Mouse (Mus musculus) urinary bladder, adult 18-20 months (tissue): ENCODE measurements around the gene Pde7b.

ENCODE experiments used
- DNase-seq, 2 experiments: peaks; one replicate each; pipeline ENCODE4 v3.0.0; 2022; ENCODE audit warnings: low spot score in 2 of 2, mixed read lengths in 2 of 2

Pde7b gene

GRCm38 (mm10) chr10:20431336-20431735 lies 293.5 kb downstream of the Pde7b start:
- DNase-seq: no peak

- DNase-seq: no peak
Observed at GRCm38 (mm10) chr10:20421299-20421883, 303.5 kb downstream of the Pde7b start.

GRCm38 (mm10) chr10:20420296-20420695 lies 304.6 kb downstream of the Pde7b start:
- no peak for DNase-seq

DNA sequence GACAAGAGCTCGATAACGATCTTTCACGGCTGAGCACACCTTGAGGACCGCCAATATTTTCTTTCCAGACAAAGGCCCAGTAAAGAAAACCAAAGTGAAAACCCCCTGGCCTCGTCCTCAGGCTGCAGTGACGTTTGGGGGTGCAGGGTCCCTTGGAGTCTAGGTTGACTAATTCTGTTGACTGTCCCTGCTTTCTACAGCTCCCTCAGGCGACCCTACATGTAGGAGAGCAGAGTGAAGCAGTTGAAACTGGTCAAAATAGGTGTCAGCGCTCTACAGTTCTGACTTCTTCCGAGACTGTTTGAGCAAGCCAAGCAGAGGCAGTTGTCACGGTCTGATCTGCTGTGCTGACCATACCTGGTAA lies 306.0 kb downstream of the Pde7b start:
- no peak for DNase-seq

- DNase-seq: no peak
Observed at GRCm38 (mm10) chr10:20418202-20418855, 306.5 kb downstream of the Pde7b start.

- DNase-seq: no peak
Observed at GRCm38 (mm10) chr10:20409181-20409580, 315.7 kb downstream of the Pde7b start.

DNA sequence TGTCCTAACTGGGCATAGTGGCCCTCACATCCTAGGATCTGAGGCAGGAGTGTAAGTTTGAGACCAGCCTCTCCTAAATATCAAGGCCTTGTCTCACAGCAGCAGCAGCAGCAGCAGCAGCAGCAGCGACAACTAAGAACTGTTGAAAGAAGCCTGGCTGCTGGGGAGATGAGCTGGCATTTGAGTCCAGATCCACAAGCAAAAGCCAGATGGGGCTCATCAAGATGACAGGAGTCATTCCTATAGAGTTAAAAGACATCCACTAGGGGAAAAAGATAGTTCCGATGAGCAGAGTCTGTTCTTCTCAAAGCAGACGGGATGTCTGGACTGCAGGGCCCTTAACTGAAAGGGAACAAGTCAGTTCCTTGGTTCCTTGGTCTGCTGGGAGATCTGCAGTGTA lies 316.5 kb downstream of the Pde7b start:
- no peak for DNase-seq

- DNase-seq: no peak
Observed at GRCm38 (mm10) chr10:20405471-20405870, 319.4 kb downstream of the Pde7b start.

DNA sequence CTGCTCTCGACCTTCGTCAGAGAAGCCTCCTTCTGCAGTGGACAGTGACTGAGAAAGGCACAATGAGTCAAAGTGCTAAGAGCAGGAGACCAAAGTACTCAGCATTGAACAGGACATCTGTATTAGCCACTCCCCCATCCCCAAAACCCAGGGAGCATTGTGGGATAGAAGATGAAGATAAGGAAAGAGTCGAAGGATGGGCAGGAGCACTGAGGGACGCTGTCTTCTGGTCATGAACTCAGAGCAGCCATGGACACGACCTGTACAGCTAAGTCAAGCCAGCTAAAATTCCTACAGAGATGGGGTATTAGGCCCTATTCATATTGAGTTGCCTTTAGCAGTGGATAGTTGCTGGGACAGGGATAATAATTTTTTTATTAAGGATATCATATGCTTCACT lies 321.9 kb downstream of the Pde7b start:
- DNase-seq: no peak

GRCm38 (mm10) chr10:20400406-20400805 lies 324.5 kb downstream of the Pde7b start:
- DNase-seq: no peak

GRCm38 (mm10) chr10:20398641-20399390 lies 326.1 kb downstream of the Pde7b start:
- no peak for DNase-seq

- DNase-seq: no peak
Observed at GRCm38 (mm10) chr10:20398224-20398623, 326.7 kb downstream of the Pde7b start.

- DNase-seq: no peak
Observed at GRCm38 (mm10) chr10:20395778-20396177, 329.1 kb downstream of the Pde7b start.

DNA sequence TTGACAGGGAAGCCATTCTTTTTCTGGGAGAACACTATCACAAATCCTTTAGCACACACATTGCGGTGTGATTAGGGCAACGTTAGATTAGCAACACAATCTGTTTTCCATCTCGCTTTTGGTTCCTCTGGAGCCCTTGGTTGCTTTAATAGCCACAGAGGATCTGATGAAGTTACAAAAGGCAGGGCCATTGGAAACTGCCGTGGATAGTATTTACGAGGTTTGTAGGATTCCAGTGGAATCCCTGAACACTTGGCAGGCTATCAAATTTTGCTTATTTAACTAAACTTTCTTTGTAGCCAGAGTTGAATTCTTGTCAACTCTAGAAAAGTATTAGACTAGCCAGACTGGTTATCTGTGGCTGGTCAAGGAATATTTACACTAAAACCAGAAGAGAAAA lies 330.1 kb downstream of the Pde7b start:
- no peak for DNase-seq

DNA sequence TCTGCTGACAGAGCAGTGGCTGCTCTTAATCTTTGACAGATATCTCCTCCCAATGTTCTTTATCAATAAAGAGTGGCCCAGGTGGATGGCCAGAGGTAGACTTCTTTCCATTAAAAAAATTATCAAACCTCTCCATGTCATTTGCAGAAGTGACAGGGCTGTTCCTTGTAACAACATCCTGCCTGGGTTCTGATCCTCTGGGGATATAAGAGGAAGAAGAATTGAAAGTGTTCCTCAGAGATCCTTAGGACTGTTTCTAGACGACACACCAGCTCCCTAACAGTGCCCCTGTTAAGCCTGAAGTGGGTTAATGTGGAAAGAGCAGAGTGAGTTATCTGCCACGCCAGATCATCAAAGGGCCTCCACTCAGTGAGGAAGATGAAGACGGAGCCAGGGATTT lies 334.3 kb downstream of the Pde7b start:
- DNase-seq: no peak

GRCm38 (mm10) chr10:20382807-20383419 lies 342.0 kb downstream of the Pde7b start:
- no peak for DNase-seq

- no peak for DNase-seq
Observed at GRCm38 (mm10) chr10:20381352-20381751, 343.5 kb downstream of the Pde7b start.

DNA sequence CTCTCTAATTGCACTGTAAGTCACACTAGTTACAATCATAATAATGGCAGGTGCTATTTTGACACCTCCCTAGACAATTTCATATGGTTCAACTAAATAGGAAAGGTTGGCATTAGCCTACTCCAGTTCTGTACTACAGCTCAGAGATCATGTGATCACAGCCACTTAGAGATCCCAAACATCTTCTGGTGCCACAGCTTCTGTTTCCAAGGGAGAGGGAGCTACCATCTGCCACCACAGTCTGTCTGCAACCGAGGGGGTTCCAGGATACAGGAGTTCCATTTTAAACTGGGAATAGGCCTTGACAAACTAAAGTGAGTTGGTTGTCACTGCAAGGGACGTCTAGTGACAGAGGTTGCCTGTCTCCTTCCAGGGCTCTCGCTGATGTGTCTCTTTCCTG lies 344.1 kb downstream of the Pde7b start:
- DNase-seq: no peak

DNA sequence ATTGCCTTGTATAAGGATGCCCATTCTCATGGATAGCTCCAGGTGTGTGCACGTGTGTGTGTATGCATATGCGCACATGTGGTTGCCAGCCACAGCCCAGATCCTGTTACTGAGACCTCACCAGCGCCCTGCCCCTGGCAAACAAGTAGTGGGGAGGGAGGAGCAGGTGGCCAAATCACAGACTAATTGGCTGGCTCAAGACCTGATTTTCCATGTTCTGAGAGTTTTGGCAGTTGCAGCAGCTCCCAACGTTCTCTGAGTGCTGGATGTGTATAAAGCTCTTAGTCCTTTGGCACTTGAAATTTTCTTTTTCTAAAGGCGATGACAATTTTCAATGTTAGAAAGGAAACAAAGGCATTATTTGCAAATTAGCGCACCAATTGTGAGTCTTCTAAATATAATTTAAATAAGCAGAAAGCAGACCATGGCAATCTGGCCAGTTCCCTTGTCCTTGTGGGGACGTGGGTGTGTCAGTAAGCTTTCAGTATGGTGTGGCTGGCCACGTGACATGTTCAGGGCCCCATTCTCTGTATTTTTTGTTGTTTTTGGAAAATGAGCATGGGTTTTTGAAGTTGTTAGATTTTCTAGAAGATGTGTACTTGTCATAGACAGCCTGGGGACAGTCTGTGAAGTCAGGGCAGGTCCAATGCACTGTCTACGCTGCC lies 345.7 kb downstream of the Pde7b start:
- no peak for DNase-seq

GRCm38 (mm10) chr10:20377621-20378020 lies 347.3 kb downstream of the Pde7b start:
- DNase-seq: no peak

GRCm38 (mm10) chr10:20372046-20372445 lies 352.8 kb downstream of the Pde7b start:
- no peak for DNase-seq

GRCm38 (mm10) chr10:20362450-20363118 lies 362.3 kb downstream of the Pde7b start:
- no peak for DNase-seq
